Mouse (Mus musculus): ENCODE measurements around the gene Gcsh. TPM values are rescaled to one million over a fixed set of nuclear protein-coding genes. Genes with fewer than 3 reads are reported as not detected.
A peak's percentile ranks its signal among the peaks of the same experiment; 100 is the strongest.

Gene Gcsh
- total and polyA plus RNA-seq, 3 experiments = 77.1 to 137 TPM; not detected in 1

- Histone ChIP-seq H3K36me3 (ENCODE audit: control insufficient read depth in 1 of 2, insufficient read depth in 2 of 2, low read length in 2 of 2) (peaks cover 0 to 13% of the 10 kb centered on the region in 2 experiments; a peak in 2 of 4 replicates), H3K4me3 (ENCODE audit: control insufficient read depth in 1 of 2, insufficient read depth in 1 of 2, low read depth in 2 of 2, low read length in 2 of 2) (no peak overlapping the region), H3K27ac (ENCODE audit: control insufficient read depth, low read depth, low read length) (no peak overlapping the region), H3K27me3 (ENCODE audit: control insufficient read depth in 1 of 2, insufficient read depth in 2 of 2, low read length in 2 of 2) (no peaks in the 10 kb centered on the region), H3K9me3 (replicated peaks; ENCODE audit: insufficient read depth, low read length) (no peaks in the 10 kb centered on the region), H3K9ac (ENCODE audit: control insufficient read depth, low read depth, low read length, poor library complexity, severe bottlenecking) (no peak overlapping the region), H3K79me2 (ENCODE audit: control insufficient read depth, insufficient read depth, low read length, poor library complexity) (peaks cover 21% of the 10 kb centered on the region), H3K4me1 (ENCODE audit: control insufficient read depth in 1 of 2, insufficient read depth in 2 of 2, low read length in 2 of 2) (peaks cover 2 to 11% of the 10 kb centered on the region in 2 experiments; a peak in 3 of 4 replicates)
- DNase-seq (ENCODE audit: low read depth, low spot score) = no peak
- TF ChIP-seq MYB (IDR thresholded peaks at IDR 0.05; ENCODE audit: low read depth, low read length) (no peak), GABPA (IDR thresholded peaks at IDR 0.05; ENCODE audit: low read depth, low read length) (no peak), POLR2A (IDR thresholded peaks at IDR 0.05; ENCODE audit: control insufficient read depth in 1 of 2, insufficient read depth in 1 of 2, low read depth in 1 of 2, low read length in 2 of 2, poor library complexity in 1 of 2) (no peak), POLR2AphosphoS2 (IDR thresholded peaks at IDR 0.05; ENCODE audit: low read length) (no peak), GATA1 (IDR thresholded peaks at IDR 0.05; ENCODE audit: low read depth, low read length) (no peak)
Measured at GRCm38 (mm10) chr8:116951778-116952177, 41.6 kb downstream of the Gcsh start.

DNA sequence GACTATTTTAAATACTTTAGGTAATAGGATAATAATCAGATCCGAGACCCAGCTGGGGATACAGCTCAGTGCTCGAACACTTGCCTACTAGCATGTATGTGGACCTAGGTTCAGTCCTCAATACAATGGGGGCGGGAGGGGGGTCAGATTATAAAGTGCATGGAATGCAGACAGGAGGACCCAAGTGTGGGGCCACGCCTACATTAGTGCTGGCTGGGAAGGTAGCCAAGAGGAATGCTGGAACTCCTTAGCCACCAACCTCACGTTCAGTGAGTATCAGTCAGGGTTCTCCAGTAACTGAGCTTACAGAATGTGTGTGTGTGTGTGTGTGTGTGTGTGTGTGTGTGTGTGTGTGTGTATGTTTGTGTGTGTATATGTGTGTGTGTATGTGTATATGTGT, 42.0 kb downstream of the Gcsh start:
- no peaks in the 10 kb centered on the region for H3K27me3 ChIP-seq (ENCODE audit: control insufficient read depth in 1 of 2, insufficient read depth in 2 of 2, low read length in 2 of 2)
- peaks cover 22% of the 10 kb centered on the region for H3K79me2 ChIP-seq (ENCODE audit: control insufficient read depth, insufficient read depth, low read length, poor library complexity)
- peaks cover 2 to 11% of the 10 kb centered on the region in 2 experiments; a peak in 3 of 4 replicates for H3K4me1 ChIP-seq (ENCODE audit: control insufficient read depth in 1 of 2, insufficient read depth in 2 of 2, low read length in 2 of 2)
- DNase-seq (ENCODE audit: low read depth, low spot score) = peak; percentile 9
- peaks cover 0 to 13% of the 10 kb centered on the region in 2 experiments; a peak in 2 of 4 replicates for H3K36me3 ChIP-seq (ENCODE audit: control insufficient read depth in 1 of 2, insufficient read depth in 2 of 2, low read length in 2 of 2)
- H3K4me3 ChIP-seq (ENCODE audit: control insufficient read depth in 1 of 2, insufficient read depth in 1 of 2, low read depth in 2 of 2, low read length in 2 of 2) = no peak overlapping the region
- TF ChIP-seq ZKSCAN1 (IDR thresholded peaks at IDR 0.05; ENCODE audit: low read depth, low read length) = no peak
- no peak for TF ChIP-seq UBTF (IDR thresholded peaks at IDR 0.05; ENCODE audit: borderline replicate concordance, insufficient read depth, low read depth, low read length)
- TF ChIP-seq NRF1 (IDR thresholded peaks at IDR 0.05; ENCODE audit: insufficient read depth, low read depth, low read length, poor library complexity, severe bottlenecking) = no peak
- no peak for TF ChIP-seq MXI1 (IDR thresholded peaks at IDR 0.05; ENCODE audit: low read depth, low read length)
- no peak for TF ChIP-seq SMC3 (IDR thresholded peaks at IDR 0.05; ENCODE audit: low read depth, low read length)
- TF ChIP-seq ETS1 (IDR thresholded peaks at IDR 0.05; ENCODE audit: low read depth, low read length) = no peak
- TF ChIP-seq BHLHE40 (IDR thresholded peaks at IDR 0.05; ENCODE audit: borderline replicate concordance, low read depth, low read length) = no peak
- no peak for TF ChIP-seq POLR2A (IDR thresholded peaks at IDR 0.05; ENCODE audit: control insufficient read depth in 1 of 2, insufficient read depth in 1 of 2, low read depth in 1 of 2, low read length in 2 of 2, poor library complexity in 1 of 2)
- no peak for TF ChIP-seq TBP (IDR thresholded peaks at IDR 0.05; ENCODE audit: low read depth, low read length)
- no peak for TF ChIP-seq MAZ (IDR thresholded peaks at IDR 0.05; ENCODE audit: low read depth, low read length)
- TF ChIP-seq MYB (IDR thresholded peaks at IDR 0.05; ENCODE audit: low read depth, low read length) = no peak
- TF ChIP-seq TAL1 (IDR thresholded peaks at IDR 0.05; ENCODE audit: low read length) = no peak
- no peak for TF ChIP-seq RAD21 (IDR thresholded peaks at IDR 0.05; ENCODE audit: low read depth, low read length)
- no peak for TF ChIP-seq MYC (IDR thresholded peaks at IDR 0.05; ENCODE audit: low read depth, low read length)
- no peak for TF ChIP-seq MEF2A (IDR thresholded peaks at IDR 0.05; ENCODE audit: extremely low read depth, insufficient replicate concordance, low read depth, low read length, poor library complexity, severe bottlenecking)
- no peak for TF ChIP-seq ELF1 (IDR thresholded peaks at IDR 0.05; ENCODE audit: low read depth, low read length)
- no peak overlapping the region for H3K27ac ChIP-seq (ENCODE audit: control insufficient read depth, low read depth, low read length)
- H3K9ac ChIP-seq (ENCODE audit: control insufficient read depth, low read depth, low read length, poor library complexity, severe bottlenecking) = no peak overlapping the region
- no peaks in the 10 kb centered on the region for H3K9me3 ChIP-seq (replicated peaks; ENCODE audit: insufficient read depth, low read length)

Measured in MEL (cell line).